Mouse (Mus musculus) stomach, postnatal 0 days (tissue): ENCODE results near the gene Surf6. TPM values are rescaled to one million over a fixed set of nuclear protein-coding genes. Genes with fewer than 3 reads are reported as not detected.

Experiments
- ATAC-seq: fragments of 200-750 bp; cut with Nextera tagmentation; 2 replicates; pipeline ENCODE4 v1.8.0; 2017; ENCODE audit not compliant: low FRiP score, low TSS enrichment
- DNase-seq: peaks from one replicate; pipeline ENCODE4 v3.0.0-alpha.2; 2016; ENCODE audit warnings: low spot score
- H3K27ac ChIP-seq: fragments of 300-500 bp; sonication (generic); replicated peaks from 2 replicates; pipeline ENCODE4 v1.5.1; 2014; ENCODE audit warnings: mild to moderate bottlenecking, control low read depth
- H3K27me3 ChIP-seq: fragments of 300-500 bp; sonication (generic); 2 replicates; pipeline ENCODE4 v1.6.1; 2014; ENCODE audit warnings: low read length; ENCODE audit not compliant: control insufficient read depth, insufficient read depth
- H3K36me3 ChIP-seq: fragments of 300-500 bp; sonication (generic); 2 replicates; pipeline ENCODE4 v1.6.1; 2014; ENCODE audit warnings: low read length, mixed read lengths; ENCODE audit not compliant: control insufficient read depth, insufficient read depth
- H3K4me1 ChIP-seq: fragments of 300-500 bp; sonication (generic); replicated peaks from 2 replicates; pipeline ENCODE4 v1.6.1; 2014; ENCODE audit warnings: antibody characterized with exemption; ENCODE audit not compliant: control insufficient read depth, insufficient read depth
- H3K4me2 ChIP-seq: fragments of 300-500 bp; sonication (generic); replicated peaks from 2 replicates; pipeline ENCODE4 v1.6.1; 2014; ENCODE audit warnings: low read depth, mild to moderate bottlenecking, control low read depth, moderate library complexity
- H3K4me3 ChIP-seq: fragments of 300-500 bp; sonication (generic); 2 replicates; pipeline ENCODE4 v1.5.1; 2014; ENCODE audit warnings: low read depth, low read length, control low read depth
- H3K9ac ChIP-seq: fragments of 300-500 bp; sonication (generic); 2 replicates; pipeline ENCODE4 v1.6.1; 2014; ENCODE audit warnings: mild to moderate bottlenecking, low read length, control low read depth, mixed read lengths
- H3K9me3 ChIP-seq: fragments of 300-500 bp; sonication (generic); 2 replicates; pipeline ENCODE4 v1.6.1; 2016; ENCODE audit warnings: low read length; ENCODE audit not compliant: control insufficient read depth
- CTCF ChIP-seq: IDR thresholded peaks from 2 replicates; pipeline ENCODE4 v1.5.1; 2016; ENCODE audit warnings: antibody characterized with exemption, low read depth, mild to moderate bottlenecking, moderate library complexity
- EP300 ChIP-seq: optimal IDR thresholded peaks from 2 replicates; pipeline ENCODE3; 2016; ENCODE audit warnings: antibody characterized with exemption
- WGBS: fragments of 180-500 bp; shearing (Covaris S2); extraction: QIAGEN DNeasy Blood & Tissue Kit; methylation state at CpG from one replicate; pipeline ENCODE4 v1.1.7; 2014; 5-methylcytosine and 5-hydroxymethylcytosine counted together
- polyA plus RNA-seq: library from polyadenylated mRNA; unstranded; fragments of >200 nt; fragmentation: Nextera tagmentation; extraction: Ambion mirVana; gene quantifications from 2 replicates; pipeline ENCODE4 v1.2.1, GENCODE M21; 2015

Gene Surf6
- polyA plus RNA-seq, 1 experiment from 2014 or later = 12.8 TPM

DNA sequence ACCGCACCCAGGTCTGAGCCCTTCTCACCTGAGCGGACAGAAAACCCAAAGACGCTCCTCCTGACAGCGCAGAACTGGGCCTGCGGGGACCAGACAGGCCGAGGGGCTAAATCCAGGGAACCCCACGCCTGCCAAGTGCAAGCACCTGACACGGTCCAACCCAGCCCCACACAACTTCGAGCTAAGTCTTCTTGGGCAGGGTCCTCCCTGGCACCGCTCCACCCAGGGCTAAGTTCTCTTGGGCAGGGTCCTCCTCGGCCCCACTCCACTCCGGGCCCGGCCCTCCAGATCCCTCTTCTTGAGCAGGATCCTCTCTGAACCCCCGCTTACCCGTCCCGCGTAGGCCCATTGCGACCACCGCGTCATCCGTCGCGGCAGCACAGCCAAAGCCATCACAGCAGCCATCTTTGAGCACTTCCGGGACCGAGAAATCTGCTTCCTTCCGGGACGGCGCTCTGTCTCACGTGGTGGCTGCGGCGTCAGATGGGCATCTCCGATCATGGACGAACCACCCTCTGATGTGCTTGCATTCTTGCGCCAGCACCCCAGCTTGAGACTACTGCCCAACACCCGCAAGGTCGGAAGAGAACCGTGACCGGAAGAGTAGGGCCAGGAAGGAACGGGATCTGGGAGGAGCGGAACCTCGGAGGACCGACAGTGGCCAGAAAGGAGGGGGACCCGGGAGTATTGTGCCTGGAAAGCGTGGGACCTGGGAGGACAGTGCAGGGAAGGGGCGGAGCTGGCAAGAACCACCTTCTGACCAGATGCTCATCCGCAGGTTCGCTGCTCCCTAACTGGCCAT, 13.4 kb upstream of the Surf6 start, which contains the start of the genes Surf2 and Surf1:
Gene Surf2, plus strand, starts transcription at position 441 of the 802 bp plus-strand sequence.
Gene Surf1, minus strand, starts transcription at position 604 of the 802 bp plus-strand sequence.
- peaks cover 10% of the 10 kb centered on the region; the same call in 1 of the 2 replicates for H3K4me1 ChIP-seq
- H3K27ac ChIP-seq = peak within 1 kb of the TSS; percentile 92
- no peaks in the 10 kb centered on the region for H3K27me3 ChIP-seq
- WGBS = 2% methylated on average over 47 of the region's 47 CpGs
- no peaks in the 10 kb centered on the region for H3K9me3 ChIP-seq
- H3K9ac ChIP-seq = peak within 1 kb of the TSS; percentile 87
- no peak for TF ChIP-seq EP300
- TF ChIP-seq CTCF = no peak
- peaks cover 19% of the 10 kb centered on the region for H3K36me3 ChIP-seq
- H3K4me3 ChIP-seq = peak within 1 kb of the TSS; percentile 78
- DNase-seq = peak; percentile 83
- ATAC-seq = peak; percentile 72
- peak within 1 kb of the TSS; percentile 95 for H3K4me2 ChIP-seq

DNA sequence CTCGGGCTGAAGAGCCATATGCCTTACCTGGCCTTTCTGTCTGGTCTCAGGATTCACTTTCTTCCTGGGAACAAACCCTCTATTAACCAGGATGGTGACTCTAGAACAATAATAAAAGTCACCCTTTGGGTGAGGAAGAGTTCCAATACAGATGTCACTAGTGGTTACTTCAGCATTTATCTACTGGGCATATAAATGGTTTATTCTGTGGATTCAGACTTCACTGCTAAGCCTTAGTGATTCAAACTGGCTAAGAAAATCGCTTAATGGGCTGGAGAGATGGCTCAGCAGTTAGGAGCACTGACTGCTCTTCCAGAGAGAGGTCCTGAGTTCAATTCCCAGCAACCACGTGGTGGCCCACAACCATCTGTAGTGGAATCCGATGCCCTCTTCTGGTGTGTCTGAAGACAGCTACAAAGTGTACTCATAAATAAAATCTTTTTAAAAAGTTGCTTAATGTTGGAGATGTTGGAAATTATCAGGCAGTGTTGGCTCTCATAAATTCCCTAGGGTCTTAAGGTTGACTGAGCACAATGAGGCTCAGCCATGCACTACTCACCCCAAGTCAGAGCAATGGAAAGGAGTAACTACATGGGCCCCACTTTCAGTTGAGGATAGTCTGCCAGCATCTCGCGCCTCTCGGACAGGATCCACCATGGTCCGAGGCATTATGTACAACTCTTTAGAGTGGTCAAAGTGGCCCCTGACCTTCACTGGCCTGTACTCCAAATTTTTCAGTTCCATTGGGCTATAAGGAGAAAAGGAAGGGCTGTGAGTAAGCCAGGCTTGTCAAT, 11.7 kb upstream of the Surf6 start:
- Histone ChIP-seq H3K9ac (no peak overlapping the region; the same call in 1 of the 2 replicates), H3K27ac (0 out of 2 replicates have a peak overlapping the region, but pooled peaks have one; percentile 13), H3K36me3 (peaks cover 15% of the 10 kb centered on the region), H3K4me1 (peaks cover 10% of the 10 kb centered on the region; the same call in 1 of the 2 replicates), H3K27me3 (no peaks in the 10 kb centered on the region), H3K4me3 (no peak overlapping the region; the same call in 1 of the 2 replicates), H3K4me2 (peak overlapping the region; percentile 8; the same call in 1 of the 2 replicates), H3K9me3 (no peaks in the 10 kb centered on the region)
- TF ChIP-seq EP300 = no peak
- TF ChIP-seq CTCF = 0 out of 2 replicates have a peak, but pooled peaks have one; percentile 10
- ATAC-seq (no peak), DNase-seq (no peak)
- WGBS = 66% methylated on average over 8 of the region's 8 CpGs

DNA sequence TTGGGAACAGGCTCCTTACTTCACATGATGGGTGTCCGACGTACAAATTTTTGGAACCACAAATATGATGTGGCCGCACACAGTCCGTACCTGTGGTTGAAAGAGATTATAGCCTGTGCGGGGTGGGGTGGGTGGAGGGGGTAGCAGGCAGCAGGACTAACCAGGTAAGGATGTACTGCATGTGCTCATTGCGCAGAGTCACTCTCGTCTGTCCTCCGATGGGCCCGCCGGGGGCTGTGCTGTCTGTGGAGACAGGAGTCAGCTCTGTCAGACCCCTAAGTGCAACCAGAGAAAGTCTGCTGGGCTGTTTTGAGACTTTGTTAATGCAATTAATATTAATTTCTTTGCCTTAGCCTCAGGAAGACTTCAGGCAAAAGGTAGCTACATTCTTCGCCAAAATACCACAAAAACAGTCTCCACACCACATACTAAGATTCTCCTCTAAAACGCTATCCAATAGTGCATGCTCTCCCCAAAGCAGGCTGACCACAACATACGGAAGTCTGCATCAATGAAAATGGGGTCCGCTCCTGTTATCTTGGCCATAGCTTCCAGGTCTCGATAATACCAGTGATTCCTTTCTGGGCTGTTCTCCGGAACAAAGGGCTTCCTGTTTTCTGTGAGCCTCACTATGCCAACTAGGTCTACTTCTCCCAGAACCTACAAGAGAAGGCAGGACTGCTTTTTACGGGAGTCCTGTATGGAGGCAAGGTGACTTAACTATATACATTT, 10.9 kb upstream of the Surf6 start:
- TF ChIP-seq EP300 (no peak), CTCF (no peak)
- no peak overlapping the region; the same call in 1 of the 2 replicates for H3K4me3 ChIP-seq
- no peaks in the 10 kb centered on the region for H3K9me3 ChIP-seq
- H3K9ac ChIP-seq = no peak overlapping the region
- no peak overlapping the region for H3K4me2 ChIP-seq
- WGBS = 77% methylated on average over 17 of the region's 17 CpGs
- no peak overlapping the region for H3K27ac ChIP-seq
- H3K36me3 ChIP-seq = peaks cover 13% of the 10 kb centered on the region
- H3K4me1 ChIP-seq = peaks cover 12% of the 10 kb centered on the region
- no peaks in the 10 kb centered on the region for H3K27me3 ChIP-seq
- DNase-seq (no peak), ATAC-seq (no peak)

DNA sequence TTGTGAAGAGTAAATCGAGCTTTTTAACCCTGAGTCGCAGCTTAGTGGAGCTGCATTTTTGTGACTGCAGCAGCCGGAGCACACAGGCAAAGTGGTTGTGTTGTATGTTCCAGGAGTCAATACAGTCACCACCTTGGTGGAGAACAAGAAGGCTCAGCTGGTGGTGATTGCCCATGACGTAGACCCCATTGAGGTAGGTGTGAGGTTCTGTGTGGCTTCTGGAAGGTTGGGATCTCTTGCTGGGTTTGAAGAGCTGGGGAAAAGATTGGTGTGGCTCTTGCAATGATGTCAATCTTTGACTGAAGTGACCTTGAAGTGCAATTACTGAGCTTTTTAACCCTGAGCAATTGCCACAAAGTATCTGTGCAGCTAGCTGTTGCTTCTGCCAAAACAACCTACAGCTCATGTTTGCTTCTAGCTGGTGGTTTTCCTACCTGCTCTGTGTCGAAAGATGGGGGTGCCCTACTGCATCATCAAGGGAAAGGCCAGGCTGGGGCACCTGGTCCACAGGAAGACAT, 9.6 kb upstream of the Surf6 start:
- DNase-seq (no peak), ATAC-seq (no peak)
- Histone ChIP-seq H3K9ac (peak overlapping the region; percentile 95), H3K4me1 (peaks cover 6% of the 10 kb centered on the region), H3K27ac (no peak overlapping the region), H3K36me3 (peaks cover 13% of the 10 kb centered on the region), H3K9me3 (no peaks in the 10 kb centered on the region), H3K27me3 (no peaks in the 10 kb centered on the region), H3K4me2 (peak overlapping the region; percentile 92), H3K4me3 (peak overlapping the region; percentile 76; the same call in 1 of the 2 replicates)
- TF ChIP-seq EP300 (no peak), CTCF (no peak)
- 59% methylated on average over 5 of the region's 5 CpGs for WGBS

DNA sequence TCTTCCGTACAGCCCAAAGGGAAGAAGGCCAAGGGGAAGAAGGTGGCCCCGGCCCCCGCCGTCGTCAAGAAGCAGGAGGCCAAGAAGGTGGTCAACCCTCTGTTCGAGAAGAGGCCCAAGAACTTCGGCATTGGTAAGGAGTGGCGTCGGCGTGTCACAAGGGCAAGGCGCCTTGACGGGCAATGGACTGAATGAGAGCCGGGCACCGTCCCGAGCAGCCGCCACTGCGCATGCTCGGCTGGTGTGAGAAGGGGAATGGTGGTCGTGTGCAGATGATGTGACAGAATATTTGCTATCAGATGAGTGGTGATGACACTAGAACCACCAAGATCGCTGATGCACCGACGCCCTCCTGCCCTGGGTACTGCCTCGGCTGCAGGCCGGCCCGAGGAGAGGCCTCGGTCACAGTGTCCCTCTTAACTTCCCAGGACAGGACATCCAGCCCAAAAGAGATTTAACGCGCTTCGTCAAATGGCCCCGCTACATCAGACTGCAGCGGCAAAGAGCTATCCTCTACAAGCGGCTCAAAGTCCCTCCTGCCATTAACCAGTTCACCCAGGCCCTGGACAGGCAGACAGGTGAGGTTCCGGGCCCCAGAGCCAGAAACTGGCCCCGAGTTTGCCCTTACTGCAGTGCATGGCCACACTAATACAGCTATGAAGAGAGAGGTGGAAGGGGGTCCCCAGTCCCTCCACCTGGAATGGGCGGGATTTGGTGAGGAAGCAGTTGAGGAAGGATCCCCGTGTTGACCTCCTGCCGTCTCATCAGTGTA, 8.5 kb upstream of the Surf6 start:
- H3K4me1 ChIP-seq = peaks cover 2% of the 10 kb centered on the region
- under 1% methylated on average over 37 of the region's 37 CpGs for WGBS
- peak overlapping the region; percentile 92 for H3K4me2 ChIP-seq
- peak overlapping the region; percentile 76 for H3K4me3 ChIP-seq
- TF ChIP-seq EP300 = no peak
- no peak for TF ChIP-seq CTCF
- H3K36me3 ChIP-seq = peaks cover 20% of the 10 kb centered on the region
- H3K9me3 ChIP-seq = no peaks in the 10 kb centered on the region
- peak overlapping the region; percentile 88 for H3K27ac ChIP-seq
- peak; percentile 30 for ATAC-seq
- DNase-seq = peak; percentile 70
- peak overlapping the region; percentile 95 for H3K9ac ChIP-seq
- H3K27me3 ChIP-seq = no peaks in the 10 kb centered on the region
